ENCODE assay signal across 10 mouse cellular contexts in genomic region chr2:160378271-160378670, GRCm38 (mm10). TPM values are rescaled to one million over a fixed set of nuclear protein-coding genes. Genes with fewer than 3 reads are reported as not detected.
DNase-seq lines count a peak whose midpoint lies in the region; ATAC-seq and TF ChIP-seq lines count a peak whose summit lies in the region.
"Had no signal": no experiment of that assay in that cellular context is flagged by ENCODE, and none has a peak within 500 bp of the region (broad histone marks: within the 10 kb centered on the region; RNA-seq: fewer than 3 reads in every experiment).

No protein-coding gene starts in this region.

- no peak overlapping the region for H3K4me2 ChIP-seq in midbrain, postnatal 0 days (ENCODE audit: low read depth, low read length, poor library complexity, severe bottlenecking)
- no peak overlapping the region for H3K4me2 ChIP-seq in heart, embryonic 11.5 days
- H3K4me2 ChIP-seq: liver, embryonic 15.5 days had no signal

- 41% methylated on average over 4 of the region's 4 CpGs for WGBS in midbrain, postnatal 0 days
- 42% methylated on average over 4 of the region's 4 CpGs for WGBS in heart, embryonic 11.5 days (ENCODE audit: insufficient replicate concordance)

- H3K27ac ChIP-seq in midbrain, postnatal 0 days (ENCODE audit: low read depth, low read length): no peak overlapping the region
- H3K27ac ChIP-seq in heart, embryonic 11.5 days (ENCODE audit: low read depth, low read length): no peak overlapping the region
- H3K27ac ChIP-seq: liver, embryonic 15.5 days had no signal

- no peaks in the 10 kb centered on the region for H3K36me3 ChIP-seq in midbrain, postnatal 0 days (ENCODE audit: insufficient read depth, low read length)
- H3K36me3 ChIP-seq in heart, embryonic 11.5 days (ENCODE audit: control insufficient read depth, insufficient read depth, low read length): no peaks in the 10 kb centered on the region
- H3K36me3 ChIP-seq: liver, embryonic 15.5 days had no signal

- peak; percentile 73 for DNase-seq in adrenal gland, postnatal 10 days
- DNase-seq in adrenal gland, postnatal 4 days (ENCODE audit: low spot score in 2 of 2): no peak
- peak; percentile 50 for DNase-seq in left cerebral cortex, postnatal 4 days
- no peak for DNase-seq in left cerebral cortex, postnatal 25 days (ENCODE audit: low spot score in 2 of 2)
- peak; percentile 40 to 66 for DNase-seq in adrenal gland, postnatal 36 days
- DNase-seq in kidney, adult 8-10 months: peak; percentile 22 to 68
- DNase-seq in midbrain, postnatal 0 days (ENCODE audit: low spot score): no peak

- no peak for ATAC-seq in midbrain, postnatal 0 days (ENCODE audit: low FRiP score)
- no peak for ATAC-seq in heart, embryonic 11.5 days (replicated peaks; ENCODE audit: insufficient number of reproducible peaks, low FRiP score, low TSS enrichment)

- no peak overlapping the region for H3K4me3 ChIP-seq in midbrain, postnatal 0 days (ENCODE audit: low read depth, low read length)
- H3K4me3 ChIP-seq in heart, embryonic 11.5 days (ENCODE audit: low read depth, low read length): no peak overlapping the region
- H3K4me3 ChIP-seq: liver, embryonic 15.5 days had no signal

- 0 out of 2 replicates have a peak, but pooled peaks cover 5% of the 10 kb centered on the region for H3K4me1 ChIP-seq in midbrain, postnatal 0 days (ENCODE audit: insufficient read depth, low read length)
- no peaks in the 10 kb centered on the region for H3K4me1 ChIP-seq in heart, embryonic 11.5 days (ENCODE audit: control insufficient read depth, insufficient read depth, low read length)
- H3K4me1 ChIP-seq: liver, embryonic 15.5 days had no signal

- no peaks in the 10 kb centered on the region for H3K9me3 ChIP-seq in midbrain, postnatal 0 days (ENCODE audit: low read length)
- H3K9me3 ChIP-seq in heart, embryonic 11.5 days (replicated peaks; ENCODE audit: control insufficient read depth, low read length): no peaks in the 10 kb centered on the region
- H3K9me3 ChIP-seq: liver, embryonic 15.5 days had no signal

- intact Hi-C loops in left cerebral cortex, postnatal 4 days (cut with DNase I): loop anchor here (10.0 kb wide), 1 partner anchor 1323 kb away; no protein-coding TSS in a partner anchor
- intact Hi-C loops in left cerebral cortex, postnatal 25 days (cut with DNase I): loop anchor here (2.0 kb wide), 1 partner anchor 201 kb away; no protein-coding TSS in a partner anchor

- peak; percentile 80 for TF ChIP-seq CTCF in midbrain, postnatal 0 days (IDR thresholded peaks at IDR 0.05)

- no peak overlapping the region for H3K9ac ChIP-seq in midbrain, postnatal 0 days (replicated peaks; ENCODE audit: low read length, poor library complexity, severe bottlenecking)
- H3K9ac ChIP-seq in heart, embryonic 11.5 days (ENCODE audit: low read depth, low read length): no peak overlapping the region
- H3K9ac ChIP-seq: liver, embryonic 15.5 days had no signal

- peaks cover 8% of the 10 kb centered on the region; the same call in 1 of the 2 replicates for H3K27me3 ChIP-seq in midbrain, postnatal 0 days (ENCODE audit: insufficient read depth, low read length)
- H3K27me3 ChIP-seq in heart, embryonic 11.5 days (ENCODE audit: control insufficient read depth, insufficient read depth, low read length): peaks cover 30% of the 10 kb centered on the region

RNA-seq across cellular contexts. Expression of gene Mafb, which starts 11.4 kb away (rescaled TPM):
- 10 to 100 TPM; 15.4 to 38.4 TPM for total RNA-seq in adrenal gland, postnatal 10 days (2021)
- 10 to 100 TPM; 17.5 to 24.6 TPM for total RNA-seq in adrenal gland, postnatal 4 days (2021)
- total RNA-seq in left cerebral cortex, postnatal 4 days (2021): 10 to 100 TPM; 27.8 to 31.9 TPM
- total RNA-seq in left cerebral cortex, postnatal 25 days (2021): 10 to 100 TPM; 19.1 to 19.4 TPM
- total RNA-seq in adrenal gland, postnatal 36 days (2021): 10 to 100 TPM; 15.4 to 17.5 TPM
- 6.8 and 9.0 TPM in 2 replicates for total RNA-seq in midbrain, postnatal 0 days (2014; rRNA removed)
- polyA plus RNA-seq in midbrain, postnatal 0 days (2015; fragmentation: Nextera tagmentation; extraction: Ambion mirVana): 5.7 and 5.8 TPM in 2 replicates
- 5.3 and 5.4 TPM in 2 replicates for polyA plus RNA-seq in heart, embryonic 11.5 days (2014; fragmentation: Nextera tagmentation; extraction: Ambion mirVana)

RNA-seq across cellular contexts. Expression of gene Gm826, which starts 44.3 kb away (rescaled TPM):
- 1 to 10 TPM; 2.1 to 2.2 TPM for total RNA-seq in adrenal gland, postnatal 10 days (2021)
- total RNA-seq in adrenal gland, postnatal 4 days (2021): under 1 TPM; 0.90 TPM
- total RNA-seq in left cerebral cortex, postnatal 4 days (2021): under 1 TPM in 1 of 2 experiments, not detected in 1; 0.50 TPM
- total RNA-seq in left cerebral cortex, postnatal 25 days (2021): not detected
- total RNA-seq in adrenal gland, postnatal 36 days (2021): 1 to 10 TPM in 1 of 2 experiments, under 1 TPM in 1; 0.99 to 1.7 TPM
- total RNA-seq in midbrain, postnatal 0 days (2014; rRNA removed): not detected in 2 replicates
- polyA plus RNA-seq in midbrain, postnatal 0 days (2015; fragmentation: Nextera tagmentation; extraction: Ambion mirVana): 0.22 TPM in 1 of 2 replicates, not detected in the other
- polyA plus RNA-seq in heart, embryonic 11.5 days (2014; fragmentation: Nextera tagmentation; extraction: Ambion mirVana): 32.3 and 33.3 TPM in 2 replicates
- polyA plus RNA-seq: gonadal fat pad, adult 2 months had no signal

Comparison
In these comparisons a context has a peak if more than half of its experiments do, and no peak if none do; other contexts are left out.
1. DNase-seq: peak in adrenal gland, postnatal 10 days (single experiment), left cerebral cortex, postnatal 4 days (single experiment), adrenal gland, postnatal 36 days (2 of 2) and kidney, adult 8-10 months (2 of 2); none in adrenal gland, postnatal 4 days (0 of 2), left cerebral cortex, postnatal 25 days (0 of 2) and midbrain, postnatal 0 days (single experiment).